ENCODE assay signal across 19 mouse cellular contexts in genomic region chr11:93571917-93572641, GRCm38 (mm10).
DNase-seq lines count a peak whose midpoint lies in the region; ATAC-seq and TF ChIP-seq lines count a peak whose summit lies in the region.
"Had no signal": no experiment of that assay in that cellular context is flagged by ENCODE, and none has a peak within 500 bp of the region (broad histone marks: within the 10 kb centered on the region; RNA-seq: fewer than 3 reads in every experiment).

No protein-coding gene starts in this region.

- H3K9me3 ChIP-seq in heart, embryonic 13.5 days: no peaks in the 10 kb centered on the region
- H3K9me3 ChIP-seq in kidney, postnatal 0 days (replicated peaks; ENCODE audit: low read length): no peaks in the 10 kb centered on the region
- H3K9me3 ChIP-seq in embryonic facial prominence, embryonic 14.5 days (ENCODE audit: control insufficient read depth, low read length): no peaks in the 10 kb centered on the region
- H3K9me3 ChIP-seq: forebrain, embryonic 13.5 days; hindbrain, embryonic 13.5 days had no signal

- peak; percentile 67; the same call in 1 of the 2 replicates for ATAC-seq in heart, embryonic 13.5 days (ENCODE audit: extremely low read depth, insufficient number of reproducible peaks, low FRiP score, low TSS enrichment)
- no peak for ATAC-seq in kidney, postnatal 0 days (replicated peaks; ENCODE audit: low FRiP score, low read depth)
- ATAC-seq in embryonic facial prominence, embryonic 14.5 days (ENCODE audit: low read depth): peak; percentile 62
- ATAC-seq: activated CD4-positive, CD25-positive, alpha-beta regulatory T cell, adult 4 months; forebrain, embryonic 13.5 days; hindbrain, postnatal 0 days; Patski had no signal

- no peak for TF ChIP-seq CTCF in kidney, postnatal 0 days (IDR thresholded peaks at IDR 0.05; ENCODE audit: low read depth)

- WGBS in heart, embryonic 13.5 days: 48% methylated on average over 11 of the region's 11 CpGs
- WGBS in kidney, postnatal 0 days: 49% methylated on average over 11 of the region's 11 CpGs
- WGBS in embryonic facial prominence, embryonic 14.5 days: 48% methylated on average over 11 of the region's 11 CpGs

- H3K27ac ChIP-seq in heart, embryonic 13.5 days (replicated peaks): peak overlapping the region; percentile 54; the same call in 1 of the 2 replicates
- H3K27ac ChIP-seq in kidney, postnatal 0 days: no peak overlapping the region
- H3K27ac ChIP-seq in embryonic facial prominence, embryonic 14.5 days (replicated peaks; ENCODE audit: low read depth, low read length): no peak overlapping the region
- H3K27ac ChIP-seq: forebrain, embryonic 13.5 days; gastrocnemius, adult 2 months; hindbrain, embryonic 13.5 days; hindbrain, postnatal 0 days had no signal

- no peak for DNase-seq in heart, adult 9 months (ENCODE audit: low spot score in 2 of 2)
- peak; percentile 24 for DNase-seq in kidney, postnatal 0 days (ENCODE audit: low spot score)
- DNase-seq in kidney, postnatal 14 days: no peak
- DNase-seq in embryonic facial prominence, embryonic 14.5 days (ENCODE audit: low spot score): peak; percentile 63
- DNase-seq in ovary, adult 18-20 months (ENCODE audit: low spot score): no peak
- DNase-seq: adrenal gland, postnatal 25 days; cerebellum, adult 18-20 months; cerebellum, adult 9-11 months; cerebellum, postnatal 36 days; gastrocnemius, adult 2 months; gastrocnemius, postnatal 36 days; heart, adult 18-20 months; kidney, adult 11 months had no signal

- H3K4me1 ChIP-seq in heart, embryonic 13.5 days: peaks cover 24% of the 10 kb centered on the region
- no peaks in the 10 kb centered on the region for H3K4me1 ChIP-seq in kidney, postnatal 0 days (replicated peaks; ENCODE audit: insufficient read depth, low read length)
- H3K4me1 ChIP-seq in embryonic facial prominence, embryonic 14.5 days (ENCODE audit: control insufficient read depth, insufficient read depth, low read length): 0 out of 2 replicates have a peak, but pooled peaks cover 7% of the 10 kb centered on the region
- H3K4me1 ChIP-seq: forebrain, embryonic 13.5 days; hindbrain, embryonic 13.5 days had no signal

- no peak overlapping the region for H3K4me3 ChIP-seq in heart, embryonic 13.5 days
- no peak overlapping the region for H3K4me3 ChIP-seq in kidney, postnatal 0 days (replicated peaks; ENCODE audit: low read depth, low read length)
- H3K4me3 ChIP-seq in embryonic facial prominence, embryonic 14.5 days (ENCODE audit: low read depth, low read length): no peak overlapping the region
- H3K4me3 ChIP-seq: forebrain, embryonic 13.5 days; gastrocnemius, adult 2 months; hindbrain, embryonic 13.5 days had no signal

- H3K27me3 ChIP-seq in heart, embryonic 13.5 days (replicated peaks): no peaks in the 10 kb centered on the region
- no peaks in the 10 kb centered on the region for H3K27me3 ChIP-seq in kidney, postnatal 0 days (ENCODE audit: insufficient read depth, low read length)
- no peaks in the 10 kb centered on the region for H3K27me3 ChIP-seq in embryonic facial prominence, embryonic 14.5 days (replicated peaks; ENCODE audit: control insufficient read depth, insufficient read depth, low read length)
- H3K27me3 ChIP-seq: forebrain, embryonic 13.5 days; hindbrain, embryonic 13.5 days had no signal

- no peak overlapping the region for H3K9ac ChIP-seq in heart, embryonic 13.5 days
- H3K9ac ChIP-seq in kidney, postnatal 0 days (ENCODE audit: low read depth, low read length): no peak overlapping the region
- no peak overlapping the region for H3K9ac ChIP-seq in embryonic facial prominence, embryonic 14.5 days (ENCODE audit: low read depth, low read length)
- H3K9ac ChIP-seq: forebrain, embryonic 13.5 days; hindbrain, embryonic 13.5 days had no signal

- H3K36me3 ChIP-seq in heart, embryonic 13.5 days: no peaks in the 10 kb centered on the region
- H3K36me3 ChIP-seq in kidney, postnatal 0 days (ENCODE audit: insufficient read depth, low read length): no peaks in the 10 kb centered on the region
- no peaks in the 10 kb centered on the region for H3K36me3 ChIP-seq in embryonic facial prominence, embryonic 14.5 days (ENCODE audit: control insufficient read depth, insufficient read depth, low read length)
- H3K36me3 ChIP-seq: hindbrain, embryonic 13.5 days had no signal

- peak overlapping the region; percentile 27 for H3K4me2 ChIP-seq in heart, embryonic 13.5 days
- no peak overlapping the region for H3K4me2 ChIP-seq in kidney, postnatal 0 days (ENCODE audit: low read length)
- peak overlapping the region; percentile 4; the same call in 1 of the 2 replicates for H3K4me2 ChIP-seq in embryonic facial prominence, embryonic 14.5 days (ENCODE audit: low read depth, low read length)
- H3K4me2 ChIP-seq: forebrain, embryonic 13.5 days; hindbrain, embryonic 13.5 days had no signal

Comparison
In these comparisons a context has a peak if more than half of its experiments do, and no peak if none do; other contexts are left out.
1. DNase-seq: peak in kidney, postnatal 0 days (single experiment) and embryonic facial prominence, embryonic 14.5 days (single experiment); none in heart, adult 9 months (0 of 2), kidney, postnatal 14 days (single experiment) and ovary, adult 18-20 months (single experiment).